Comparison of ENCODE assay signal across 8 mouse cellular contexts in genomic region chr10:89732001-89732794, GRCm38 (mm10). TPM values are rescaled to one million over a fixed set of nuclear protein-coding genes. Genes with fewer than 3 reads are reported as not detected.
DNase-seq lines count a peak whose midpoint lies in the region; ATAC-seq and TF ChIP-seq lines count a peak whose summit lies in the region.

Actr6 (minus strand) TSS chr10:89732295.

- peak; percentile 99 for ATAC-seq in common myeloid progenitor, adult 5-6 weeks (replicated peaks; ENCODE audit: low read depth, poor library complexity, severe bottlenecking)

- TF ChIP-seq CTCF in gastrocnemius, adult 2 months (IDR thresholded peaks at IDR 0.05), result no peak

- peaks cover 38% of the 10 kb centered on the region for H3K4me1 ChIP-seq in megakaryocyte, embryonic 14.5 days

- H3K27me3 ChIP-seq in megakaryocyte, embryonic 14.5 days (replicated peaks), result no peaks in the 10 kb centered on the region

- peaks cover 24% of the 10 kb centered on the region for H3K36me3 ChIP-seq in megakaryocyte, embryonic 14.5 days (replicated peaks; ENCODE audit: low read length)

- H3K9me3 ChIP-seq in megakaryocyte, embryonic 14.5 days, result no peaks in the 10 kb centered on the region

- peak within 1 kb of the TSS; percentile 86 for H3K27ac ChIP-seq in gastrocnemius, adult 2 months

- intact Hi-C loops in gastrocnemius, adult 2 months (cut with DNase I), result loop anchor here (1.0 kb wide), 1 partner anchor 46 kb away; the partner anchor contains the start of gene Scyl2

- H3K4me3 ChIP-seq in gastrocnemius, adult 2 months, result peak within 1 kb of the TSS; percentile 85
- H3K4me3 ChIP-seq in megakaryocyte, embryonic 14.5 days (replicated peaks), result peak within 1 kb of the TSS; percentile 93

- DNase-seq in ZHBTc4 (ENCODE audit: low read depth, low spot score), result peak; percentile 97
- DNase-seq in gastrocnemius, adult 2 months, result peak; percentile 94
- DNase-seq in hindlimb bud, embryonic 11.5 days (ENCODE audit: extremely low spot score, low read depth, low spot score), result peak; percentile 78
- DNase-seq in left cerebral cortex, adult 8-10 months (ENCODE audit: low spot score in 2 of 2), result peak; percentile 88 to 91
- DNase-seq in right cerebral cortex, postnatal 10 days (ENCODE audit: low spot score in 2 of 2), result peak; percentile 96 to 97
- DNase-seq in urinary bladder, postnatal 25 days (ENCODE audit: low spot score), result peak; percentile 92

RNA-seq across cellular contexts. Expression of gene Actr6, which starts in this region (rescaled TPM):
- 16.8 and 21.7 TPM in 2 replicates for total RNA-seq in common myeloid progenitor, adult 5-6 weeks (2017)
- total RNA-seq in gastrocnemius, adult 2 months (2021), result 1 to 10 TPM; 5.2 to 8.8 TPM
- 10 to 100 TPM; 19.8 to 22.5 (median 20.9) TPM for total RNA-seq in left cerebral cortex, adult 8-10 months (2022)
- 1.5 TPM in 1 of 2 replicates, not detected in the other for polyA plus RNA-seq in megakaryocyte, embryonic 14.5 days (2012; ENCODE audit: insufficient read depth, low replicate concordance)

Comparison
In these comparisons a context has a peak if more than half of its experiments do, and no peak if none do; other contexts are left out.
1. Peak in every context shown above with its lines: DNase-seq, ATAC-seq, H3K4me3 ChIP-seq and H3K27ac ChIP-seq.